ENCODE assay signal across 8 mouse cellular contexts in genomic region chr17:29436871-29437534, GRCm38 (mm10). TPM values are rescaled to one million over a fixed set of nuclear protein-coding genes. Genes with fewer than 3 reads are reported as not detected.
DNase-seq lines count a peak whose midpoint lies in the region; ATAC-seq lines count a peak whose summit lies in the region.

No protein-coding gene starts in this region.

- no peaks in the 10 kb centered on the region for H3K36me3 ChIP-seq in intestine, embryonic 14.5 days (ENCODE audit: control insufficient read depth, insufficient read depth, low read length)
- peaks cover 14% of the 10 kb centered on the region for H3K36me3 ChIP-seq in megakaryocyte, embryonic 14.5 days (replicated peaks; ENCODE audit: low read length)

- peak overlapping the region; percentile 8; the same call in 1 of the 2 replicates for H3K27ac ChIP-seq in intestine, embryonic 14.5 days (ENCODE audit: low read depth)

- ATAC-seq in intestine, embryonic 14.5 days (replicated peaks; ENCODE audit: low FRiP score, low TSS enrichment, low read depth) = peak; percentile 58

- H3K9me3 ChIP-seq in intestine, embryonic 14.5 days (ENCODE audit: control insufficient read depth, low read length) = no peaks in the 10 kb centered on the region
- H3K9me3 ChIP-seq in megakaryocyte, embryonic 14.5 days = no peaks in the 10 kb centered on the region

- DNase-seq in ovary, adult 18-20 months (ENCODE audit: low spot score) = peak; percentile 49
- no peak for DNase-seq in ovary, postnatal 14 days (ENCODE audit: low spot score)
- DNase-seq in embryo, embryonic 10 days (ENCODE audit: low spot score) = peak; percentile 86
- DNase-seq in gastrocnemius, postnatal 14 days = peak; percentile 79
- peak; percentile 80 for DNase-seq in intestine, embryonic 14.5 days (ENCODE audit: low spot score)
- peak; percentile 56 to 90 for DNase-seq in left cerebral cortex, postnatal 10 days (ENCODE audit: extremely low spot score in 1 of 2, low spot score in 2 of 2)
- peak; percentile 67 for DNase-seq in right cerebral cortex, postnatal 14 days

- intact Hi-C loops in gastrocnemius, postnatal 14 days (cut with DNase I; ENCODE audit: low total_unique reads) = no loop called here
- intact Hi-C loops in left cerebral cortex, postnatal 10 days (cut with DNase I) = loop anchor here (5.0 kb wide), 1 partner anchor 55 kb away; the partner anchor contains the start of gene Pim1

- H3K9ac ChIP-seq in intestine, embryonic 14.5 days (ENCODE audit: low read length) = peak overlapping the region; percentile 41

- peak overlapping the region; percentile 64 for H3K4me2 ChIP-seq in intestine, embryonic 14.5 days (ENCODE audit: low read length)

- peak overlapping the region; percentile 36 for H3K4me3 ChIP-seq in intestine, embryonic 14.5 days (ENCODE audit: low read depth, low read length)
- H3K4me3 ChIP-seq in megakaryocyte, embryonic 14.5 days (replicated peaks) = peak overlapping the region; percentile 94

- H3K4me1 ChIP-seq in intestine, embryonic 14.5 days (replicated peaks; ENCODE audit: control insufficient read depth, insufficient read depth, low read length) = peaks cover 17% of the 10 kb centered on the region
- H3K4me1 ChIP-seq in megakaryocyte, embryonic 14.5 days = peaks cover 96% of the 10 kb centered on the region

- no peaks in the 10 kb centered on the region for H3K27me3 ChIP-seq in intestine, embryonic 14.5 days (replicated peaks; ENCODE audit: control insufficient read depth, insufficient read depth, low read length)
- no peaks in the 10 kb centered on the region for H3K27me3 ChIP-seq in megakaryocyte, embryonic 14.5 days (replicated peaks)

- under 1% methylated on average over 35 of the region's 36 CpGs for WGBS in intestine, embryonic 14.5 days

RNA-seq across cellular contexts. Expression of gene Pim1, which starts 53.5 kb away (rescaled TPM):
- total RNA-seq in gastrocnemius, postnatal 14 days (2021) = 10 to 100 TPM; 17.6 to 18.2 TPM
- 13.3 and 13.6 TPM in 2 replicates for polyA plus RNA-seq in intestine, embryonic 14.5 days (2014; fragmentation: Nextera tagmentation; extraction: Ambion mirVana)
- 1 to 10 TPM; 3.7 to 5.2 TPM for total RNA-seq in left cerebral cortex, postnatal 10 days (2021)
- polyA plus RNA-seq in megakaryocyte, embryonic 14.5 days (2012; ENCODE audit: insufficient read depth, low replicate concordance) = 350 and 629 TPM in 2 replicates
